Mouse (Mus musculus) adrenal gland, postnatal 10 days (tissue): ENCODE results near the gene Sqstm1. TPM values are rescaled to one million over a fixed set of nuclear protein-coding genes. Genes with fewer than 3 reads are reported as not detected.
"Not testable (repeated sequence)": the region's sequence is repeated elsewhere in the genome, so short reads cannot be mapped to it uniquely, and the experiment has no call there.

Experiments
- DNase-seq: peaks from one replicate; pipeline ENCODE4 v3.0.0; 2021; ENCODE audit warnings: mixed read lengths
- microRNA-seq: library from miRNA; unstranded; fragments of <30 nt; microRNA quantifications from one replicate; pipeline ENCODE4 v1.2.0, GENCODE M21; 2021
- total RNA-seq, 2 experiments: library from RNA; stranded (reverse); gene quantifications; 2 replicates each; pipeline ENCODE4 v1.2.3; 2021

The Sqstm1 gene
- total RNA-seq, 2 experiments from 2014 or later = 321 to 332 TPM

DNA sequence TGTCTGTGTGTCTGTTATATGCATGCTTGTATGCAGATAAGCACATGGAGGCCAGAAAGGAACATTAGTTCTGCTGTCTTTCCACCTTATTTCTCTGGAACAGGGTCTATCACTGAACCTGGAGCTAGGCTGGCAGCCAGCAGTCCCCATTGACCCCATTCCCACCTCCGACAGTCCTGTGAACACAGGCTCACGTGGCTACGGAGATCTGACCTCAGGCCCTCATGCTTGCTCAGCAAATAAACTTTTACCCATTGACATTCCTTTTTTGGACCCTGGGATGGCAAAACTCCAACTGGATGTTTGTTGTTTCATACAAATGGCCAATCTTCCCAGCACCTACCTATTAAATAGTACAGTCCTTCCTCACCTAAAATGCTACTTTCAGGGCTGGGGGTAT is 34.3 kb downstream of the Sqstm1 start:
- DNase-seq = no peak

DNA sequence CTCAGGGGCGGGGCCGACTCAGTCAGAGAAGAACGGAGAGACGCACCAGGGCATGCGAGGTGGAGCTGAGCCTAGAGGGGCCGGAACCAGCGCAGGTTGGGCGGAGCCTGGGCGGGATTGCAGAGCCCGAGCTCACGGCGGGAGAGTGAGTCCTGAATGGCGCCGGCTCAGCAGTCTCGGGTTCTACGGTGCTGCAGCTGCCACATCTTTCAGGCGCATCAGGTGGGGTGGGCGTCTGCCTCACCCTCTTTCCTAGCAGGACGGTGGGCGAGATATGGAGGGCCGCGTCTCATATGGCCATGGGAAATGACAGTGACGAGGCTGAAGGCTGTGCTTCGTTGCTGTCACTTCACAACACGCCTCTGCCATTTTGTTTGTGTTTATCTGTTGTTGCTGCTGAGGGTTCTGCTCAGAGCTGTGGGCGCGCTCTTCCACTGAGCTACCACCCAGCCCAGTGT is 35.9 kb downstream of the Sqstm1 start:
- peak; percentile 99 for DNase-seq

DNA sequence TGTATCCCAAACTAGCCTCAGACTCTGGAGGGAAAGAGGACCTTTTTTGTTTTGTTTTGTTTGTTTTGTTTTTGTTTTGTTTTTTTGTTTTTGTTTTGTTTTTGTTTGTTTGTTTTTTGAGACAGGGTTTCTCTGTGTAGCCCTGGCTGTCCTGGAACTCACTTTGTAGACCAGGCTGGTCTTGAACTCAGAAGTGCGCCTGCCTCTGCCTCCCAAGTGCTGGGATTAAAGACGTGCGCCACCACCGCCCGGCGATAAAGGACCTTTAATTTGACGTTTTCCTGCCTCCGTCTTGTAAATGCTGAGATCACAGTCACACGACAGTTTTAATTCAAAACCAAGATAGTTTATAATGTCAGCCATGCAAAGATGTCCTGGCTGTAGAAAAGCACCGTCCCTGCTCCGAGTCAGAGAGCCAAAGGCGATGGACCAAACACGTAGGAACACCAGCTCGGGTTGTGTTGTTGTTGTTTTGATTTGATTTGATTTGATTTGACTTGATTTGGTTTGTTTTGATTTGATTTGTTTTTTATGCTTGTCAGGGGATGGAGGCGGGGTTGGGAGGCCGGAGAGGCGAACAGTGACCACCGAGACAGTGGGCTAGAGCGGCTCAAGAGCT is 36.4 kb downstream of the Sqstm1 start, which contains the start of gene Mrnip:
Mrnip (plus strand) TSS at position 334 of the 619 bp plus-strand sequence.
- not testable (repeated sequence) for DNase-seq

GRCm38 (mm10) chr11:50168352-50168751 is 42.3 kb downstream of the Sqstm1 start:
- DNase-seq = no peak

- DNase-seq = no peak
Observed at GRCm38 (mm10) chr11:50162338-50163050, 48.1 kb downstream of the Sqstm1 start.

- peak; percentile 80 for DNase-seq
Observed at GRCm38 (mm10) chr11:50161578-50162304, 48.9 kb downstream of the Sqstm1 start.

GRCm38 (mm10) chr11:50159347-50159746 is 51.3 kb downstream of the Sqstm1 start:
- DNase-seq = no peak

DNA sequence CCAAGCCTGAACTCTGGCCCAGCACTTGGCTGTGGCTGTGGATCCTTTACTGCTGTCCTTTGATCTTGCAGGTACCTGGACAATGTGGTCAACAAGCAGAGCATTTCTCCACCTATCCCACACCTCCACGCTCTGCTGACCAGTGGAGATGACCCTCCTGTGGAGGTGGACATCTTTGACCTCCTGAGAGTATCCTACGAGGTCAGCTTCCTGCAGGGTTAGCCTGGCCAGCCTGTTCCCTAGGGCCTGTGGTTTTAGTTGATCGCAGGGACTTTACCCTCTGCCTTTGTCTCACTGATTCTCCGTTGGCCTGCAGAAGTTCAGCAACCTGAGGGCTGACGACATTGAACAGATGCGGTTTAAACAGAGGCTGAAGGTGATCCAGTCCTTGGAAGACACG is 52.3 kb downstream of the Sqstm1 start:
- no peak for DNase-seq

GRCm38 (mm10) chr11:50156725-50157258 is 53.8 kb downstream of the Sqstm1 start:
- DNase-seq = no peak

DNA sequence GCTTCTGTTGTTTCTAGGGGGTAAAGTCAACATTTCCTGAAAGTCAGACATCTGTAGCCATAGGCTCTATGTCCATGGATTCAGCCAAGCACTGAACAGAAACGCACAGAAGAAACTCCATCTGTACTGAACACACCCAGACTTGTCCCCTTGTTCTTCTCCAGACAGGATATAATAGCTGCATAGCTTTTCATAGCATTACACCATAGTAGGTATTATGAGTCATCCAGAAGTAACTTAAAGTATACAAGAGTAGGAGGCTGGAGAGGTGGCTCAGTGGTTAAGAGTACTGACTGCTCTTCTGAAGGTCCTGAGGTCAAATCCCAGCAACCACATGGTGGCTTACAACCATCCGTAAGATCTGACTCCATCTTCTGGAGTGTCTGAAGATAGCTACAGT is 54.8 kb downstream of the Sqstm1 start:
- DNase-seq = no peak

DNA sequence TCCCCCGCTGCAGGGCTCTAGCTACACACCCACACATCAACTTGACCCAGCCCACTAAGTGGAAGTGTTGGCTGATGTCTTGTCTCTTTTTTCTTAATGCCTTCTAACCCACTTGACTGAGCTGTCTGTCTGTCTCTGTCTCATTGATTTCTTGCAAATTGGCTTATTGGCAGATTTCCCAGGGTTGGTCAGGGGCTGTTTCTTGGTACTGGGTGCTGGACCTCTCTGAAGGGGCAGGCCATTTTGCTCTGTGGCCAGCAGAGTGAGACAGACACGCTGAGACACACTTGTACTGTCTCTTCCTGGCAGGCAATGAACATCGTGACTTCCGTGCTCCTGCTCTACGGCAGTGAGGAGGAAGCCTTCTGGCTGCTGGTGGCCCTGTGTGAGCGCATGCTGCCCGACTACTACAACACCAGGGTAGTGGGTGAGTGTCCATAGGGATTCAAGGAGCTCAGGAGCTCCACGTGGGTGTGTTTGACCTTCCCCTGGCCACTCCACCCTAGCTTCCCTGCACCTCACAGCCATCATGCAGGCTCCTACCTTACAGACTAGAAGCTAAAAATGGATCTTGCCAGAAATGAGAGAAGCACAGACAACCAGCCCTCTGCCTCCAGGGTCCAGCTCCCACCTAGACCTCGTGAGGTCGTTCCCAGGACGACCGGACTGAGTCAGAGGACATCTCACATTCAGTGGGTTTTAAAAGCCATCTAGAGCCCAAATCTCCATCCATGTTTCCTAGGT is 55.7 kb downstream of the Sqstm1 start:
- no peak for DNase-seq

DNA sequence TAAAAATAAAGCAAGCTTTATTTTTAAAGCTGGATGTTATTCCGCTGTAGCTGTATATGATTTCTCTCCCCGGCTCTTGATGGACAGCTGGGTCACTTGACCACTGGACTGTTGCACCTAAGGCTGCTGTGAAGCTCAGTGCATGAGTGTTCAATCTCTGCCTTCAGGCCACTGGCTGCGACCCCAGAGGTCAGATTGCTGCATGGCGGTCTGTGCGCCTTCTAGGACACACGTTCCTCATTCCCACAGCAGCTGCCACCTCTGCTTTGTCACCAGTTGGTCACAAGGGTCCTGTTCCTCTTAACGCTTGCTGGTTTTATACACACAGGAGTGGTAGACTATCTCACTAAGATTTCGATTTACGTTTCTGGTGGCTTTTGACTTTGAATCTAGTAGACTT is 56.5 kb downstream of the Sqstm1 start:
- DNase-seq = no peak

GRCm38 (mm10) chr11:50151374-50151773 is 59.3 kb downstream of the Sqstm1 start:
- no peak for DNase-seq

DNA sequence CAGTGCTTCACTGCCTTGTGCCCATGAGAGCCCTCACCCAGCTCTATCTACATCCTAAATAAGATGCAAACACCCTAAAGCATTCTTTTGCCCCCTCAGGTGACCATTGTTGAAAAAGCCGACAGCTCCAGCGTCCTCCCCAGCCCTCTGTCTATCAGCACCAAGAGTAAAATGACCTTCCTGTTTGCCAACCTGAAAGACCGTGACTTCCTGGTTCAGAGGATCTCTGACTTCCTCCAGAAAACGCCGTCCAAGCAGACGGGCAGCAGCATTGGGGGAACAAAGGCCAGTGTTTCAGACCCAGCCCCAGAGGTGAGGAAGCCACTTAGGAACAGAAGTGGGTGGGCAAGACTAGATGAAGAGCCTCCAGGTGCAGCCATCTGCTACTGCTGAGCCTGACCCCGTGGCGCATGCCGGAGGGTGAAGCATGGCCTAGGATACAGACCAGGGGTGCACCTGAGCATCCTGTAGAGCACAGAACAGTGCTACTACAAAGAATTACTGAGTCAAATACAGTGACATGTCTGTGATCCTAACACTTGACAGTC is 61.0 kb downstream of the Sqstm1 start:
- DNase-seq = no peak

Small RNA genes within 50 kb of the gene (microRNA-seq; reads per million reads assigned to microRNA genes)
- gene Mir6919 = not detected

Other genes with a start within 250 kb of the Sqstm1 start
- 10 to 100 TPM; 64.9 to 69.6 TPM for gene Rnf130, start 185.5 kb downstream of the Sqstm1 start, total RNA-seq
- gene Tbc1d9b, start 79.4 kb downstream of the Sqstm1 start, total RNA-seq = 10 to 100 TPM; 65.2 to 76.3 TPM
- 10 to 100 TPM; 12.1 to 17.9 TPM for gene Mrnip, start 36.4 kb downstream of the Sqstm1 start, total RNA-seq
- 100 to 1,000 TPM; 118 to 141 TPM for gene Mgat4b, start 63 bp upstream of the Sqstm1 start, total RNA-seq
- gene Ltc4s, start 27.8 kb upstream of the Sqstm1 start, total RNA-seq = 10 to 100 TPM; 10.1 to 12.6 TPM
- gene Maml1, start 81.5 kb upstream of the Sqstm1 start, total RNA-seq = 10 to 100 TPM; 24.4 to 25.2 TPM
- 100 to 1,000 TPM; 304 to 310 TPM for gene Canx, start 114.8 kb upstream of the Sqstm1 start, total RNA-seq
- not detected for gene Cby3, start 143.6 kb upstream of the Sqstm1 start, total RNA-seq
- 100 to 1,000 TPM; 205 to 288 TPM for gene Hnrnph1, start 166.2 kb upstream of the Sqstm1 start, total RNA-seq
- gene Rufy1, start 220.3 kb upstream of the Sqstm1 start, total RNA-seq = 10 to 100 TPM; 24.0 to 25.3 TPM